Mouse (Mus musculus) CD4-positive naive resting alpha-beta T cell, adult 57 days (primary cell): ENCODE measurements around the gene Ovgp1. TPM values are rescaled to one million over a fixed set of nuclear protein-coding genes. Genes with fewer than 3 reads are reported as not detected.

Experiments
- total RNA-seq: library from RNA; stranded (reverse); gene quantifications from one replicate; pipeline ENCODE4 v1.2.4, GENCODE M21; 2023

Ovgp1 gene
- 8.8 TPM for total RNA-seq

GRCm38 (mm10) chr3:105973411-105973810 is at the start of gene Ovgp1:
Ovgp1 (plus strand) TSS chr3:105973711.

GRCm38 (mm10) chr3:105932240-105933071 is 41.1 kb upstream of the Ovgp1 start, which contains the start of gene I830077J02Rik:
I830077J02Rik (minus strand) TSS chr3:105932664.

GRCm38 (mm10) chr3:105958974-105959580 is 14.4 kb upstream of the Ovgp1 start, which contains the start of gene Wdr77:
Wdr77 (plus strand) TSS chr3:105959369.

GRCm38 (mm10) chr3:105959999-105960398 is 13.5 kb upstream of the Ovgp1 start, which contains the start of gene Atp5f1:
Atp5f1 (minus strand) TSS chr3:105960099.

GRCm38 (mm10) chr3:106014546-106014945 is 41.0 kb downstream of the Ovgp1 start, which contains the start of gene Pifo:
Pifo (minus strand) TSS chr3:106014646.

GRCm38 (mm10) chr3:106032781-106033180 is 59.3 kb downstream of the Ovgp1 start, which contains the start of gene Chil5:
Chil5 (minus strand) TSS chr3:106032814.

Other genes starting within 250 kb of the Ovgp1 start
- 119 TPM for gene Rap1a, start 172.4 kb upstream of the Ovgp1 start, total RNA-seq
- gene Adora3, start 102.9 kb upstream of the Ovgp1 start, total RNA-seq: not detected
- not detected for gene Tmigd3, start 102.8 kb upstream of the Ovgp1 start, total RNA-seq
- 2.6 TPM for gene I830077J02Rik, start 41.0 kb upstream of the Ovgp1 start, total RNA-seq
- gene Wdr77, start 14.3 kb upstream of the Ovgp1 start, total RNA-seq: 44.5 TPM
- 130 TPM for gene Atp5f1, start 13.6 kb upstream of the Ovgp1 start, total RNA-seq
- 1.1 TPM for gene Pifo, start 40.9 kb downstream of the Ovgp1 start, total RNA-seq
- gene Chil5, start 59.1 kb downstream of the Ovgp1 start, total RNA-seq: 4.0 TPM
- gene Chia1, start 139.5 kb downstream of the Ovgp1 start, total RNA-seq: not detected
- gene Chil3, start 193.9 kb downstream of the Ovgp1 start, total RNA-seq: 2.9 TPM
- not detected for gene Chil4, start 245.8 kb downstream of the Ovgp1 start, total RNA-seq